Mouse (Mus musculus): ENCODE results near the gene Fbp2.
"Not testable (repeated sequence)": the region's sequence is repeated elsewhere in the genome, so short reads cannot be mapped to it uniquely, and the experiment has no call there.

The Fbp2 gene

GRCm38 (mm10) chr13:62863771-62864170, 5.5 kb upstream of the Fbp2 start:
- no peak for DNase-seq

- no peak for DNase-seq
Measured at GRCm38 (mm10) chr13:62862875-62863274, 4.7 kb upstream of the Fbp2 start.

GRCm38 (mm10) chr13:62860068-62860467, 1.8 kb upstream of the Fbp2 start:
- no peak for DNase-seq

GRCm38 (mm10) chr13:62859251-62859650, 1.0 kb upstream of the Fbp2 start:
- DNase-seq = not testable (repeated sequence)

DNA sequence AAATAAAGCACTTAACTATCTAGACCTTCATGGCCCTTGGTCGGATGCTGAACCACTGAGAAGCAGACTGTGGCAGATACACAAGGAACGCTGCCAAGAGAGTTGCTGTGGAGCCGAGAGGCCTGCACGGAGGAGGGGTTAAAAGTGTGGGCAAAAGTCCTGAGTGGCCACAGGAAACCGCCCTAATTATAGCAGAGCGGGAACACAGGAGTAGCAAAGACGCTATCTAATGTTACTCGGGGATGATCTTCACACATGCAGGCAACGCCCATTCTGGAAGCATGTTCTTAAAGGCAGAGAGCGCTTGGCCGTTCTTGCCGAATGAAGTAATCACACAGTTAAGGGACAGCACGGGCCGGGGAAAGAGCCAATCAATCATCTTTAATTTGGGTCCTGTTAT, 1.4 kb downstream of the Fbp2 start:
- DNase-seq = no peak

GRCm38 (mm10) chr13:62856305-62856675, 1.9 kb downstream of the Fbp2 start:
- peak; percentile 75 for DNase-seq

DNA sequence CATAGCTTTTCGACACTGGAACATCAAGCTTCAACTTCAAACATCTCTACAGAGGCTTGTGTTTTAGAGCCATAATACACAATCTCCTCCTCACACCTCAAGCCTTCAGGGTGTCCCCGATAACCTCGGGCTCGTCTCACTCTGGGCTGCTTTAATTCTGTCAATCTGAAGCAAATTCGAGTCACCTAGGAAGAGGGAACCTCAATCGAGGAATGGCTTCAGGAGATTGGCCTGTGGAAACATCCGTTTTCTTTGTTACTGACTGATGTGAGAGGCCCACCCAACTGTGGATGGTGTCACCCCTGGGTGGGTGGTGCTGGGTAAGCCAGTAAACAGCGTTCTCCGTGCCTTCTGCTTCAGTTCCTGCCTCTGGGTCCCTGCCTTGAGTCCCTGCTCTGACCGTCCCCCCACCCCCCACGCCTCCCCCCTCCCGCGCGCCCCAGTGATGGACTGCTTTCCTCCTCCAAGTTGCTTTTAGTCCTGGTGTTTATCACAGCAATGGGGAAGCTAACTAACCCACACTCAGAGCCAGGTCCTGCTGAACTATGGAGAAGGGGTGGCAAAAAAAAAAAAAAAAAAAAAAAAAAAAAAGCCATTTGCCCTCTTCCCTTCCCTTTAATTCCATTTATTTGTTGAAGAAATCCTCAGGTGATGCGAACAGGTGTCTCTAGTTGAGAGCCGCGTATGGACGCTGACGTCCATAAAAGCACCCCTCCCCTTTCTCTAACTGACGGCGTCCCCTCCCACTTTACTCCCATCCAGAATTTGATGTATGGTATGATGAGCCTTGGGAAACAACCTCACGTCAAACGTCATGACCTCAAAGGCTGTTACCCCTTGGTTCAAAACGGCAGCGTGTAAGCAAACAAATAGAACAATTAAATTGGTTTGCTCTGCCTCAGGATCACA, 2.6 kb downstream of the Fbp2 start:
- DNase-seq = no peak

DNA sequence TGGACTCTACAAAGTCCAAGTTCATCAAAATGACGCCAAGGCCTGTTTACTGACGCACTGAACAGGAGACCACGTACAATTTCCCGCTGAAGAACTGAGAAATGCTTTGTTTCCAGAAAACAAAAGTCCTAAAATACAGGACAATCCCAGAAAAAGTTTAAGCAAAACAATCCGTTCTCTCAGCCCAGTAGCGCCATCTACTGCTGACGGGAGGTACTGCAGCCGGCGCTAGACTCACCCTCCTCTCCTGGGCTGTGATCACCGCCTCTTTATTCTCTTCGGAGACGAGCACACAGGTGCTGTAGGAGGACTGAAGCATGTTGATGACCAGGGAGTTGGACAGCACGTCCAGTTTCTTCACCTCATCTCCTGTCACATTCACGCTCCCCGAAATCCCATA, 3.6 kb downstream of the Fbp2 start:
- peak; percentile 76 for DNase-seq

DNA sequence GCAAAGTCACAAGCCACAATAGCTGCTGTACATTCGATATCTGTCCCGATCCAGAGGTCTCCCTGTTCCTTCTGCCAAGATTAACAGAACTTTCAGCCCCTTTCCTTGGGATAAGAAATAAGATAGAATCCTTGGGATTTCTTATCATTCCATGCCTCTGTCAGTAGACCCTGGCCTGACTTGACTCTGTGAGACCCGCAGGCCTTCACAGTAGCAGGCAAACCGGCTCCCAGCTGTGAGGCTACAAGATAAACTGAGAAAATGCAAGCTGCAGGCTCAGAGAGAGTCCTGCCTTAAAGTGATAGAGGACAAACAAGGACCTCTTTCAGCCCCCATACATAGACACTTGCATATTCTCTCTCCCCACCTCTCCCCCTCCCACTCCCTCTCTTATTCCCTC, 24.9 kb downstream of the Fbp2 start:
- DNase-seq = no peak

DNA sequence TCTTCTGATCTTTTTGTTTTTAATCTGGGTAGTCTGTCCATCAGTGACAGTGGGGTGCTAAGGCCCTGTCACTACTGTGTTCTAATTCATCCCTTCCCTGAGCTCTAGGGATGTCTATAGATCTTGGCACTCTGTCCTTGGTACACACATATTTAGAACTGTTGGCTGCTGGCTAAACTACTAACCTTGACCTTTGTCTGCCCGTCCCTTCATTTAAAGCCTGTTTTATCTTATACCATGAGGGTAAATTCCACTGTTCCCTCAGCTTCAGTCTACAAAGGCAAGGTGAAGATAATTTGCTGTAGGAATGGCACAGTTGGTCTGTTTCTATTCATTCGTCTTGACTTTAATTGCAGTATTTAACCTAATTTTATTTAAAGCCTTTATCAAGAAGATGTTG, 26.0 kb downstream of the Fbp2 start:
- DNase-seq = no peak

- DNase-seq = not testable (repeated sequence)
Measured at GRCm38 (mm10) chr13:62815705-62816104, 42.5 kb downstream of the Fbp2 start.

DNA sequence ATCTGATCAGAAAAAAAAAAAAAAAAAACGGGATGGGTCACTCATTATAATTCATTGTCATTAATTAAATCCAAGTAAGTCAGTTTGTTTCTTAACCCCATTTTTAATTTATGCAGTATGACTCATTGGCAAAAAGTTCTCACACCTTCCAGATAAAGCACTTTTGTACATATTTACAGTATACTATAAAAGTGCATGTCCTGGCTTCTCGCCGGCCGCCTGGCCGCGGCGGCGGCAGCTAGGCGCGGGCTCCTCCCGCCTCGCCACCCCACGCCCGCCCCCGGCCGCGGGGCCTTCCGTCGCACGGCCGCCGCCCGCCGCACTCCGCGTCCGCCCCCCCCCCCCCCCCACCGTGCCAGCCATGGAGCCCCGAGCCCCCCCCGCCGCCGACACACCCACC, 45.5 kb downstream of the Fbp2 start:
- DNase-seq = no peak

DNA sequence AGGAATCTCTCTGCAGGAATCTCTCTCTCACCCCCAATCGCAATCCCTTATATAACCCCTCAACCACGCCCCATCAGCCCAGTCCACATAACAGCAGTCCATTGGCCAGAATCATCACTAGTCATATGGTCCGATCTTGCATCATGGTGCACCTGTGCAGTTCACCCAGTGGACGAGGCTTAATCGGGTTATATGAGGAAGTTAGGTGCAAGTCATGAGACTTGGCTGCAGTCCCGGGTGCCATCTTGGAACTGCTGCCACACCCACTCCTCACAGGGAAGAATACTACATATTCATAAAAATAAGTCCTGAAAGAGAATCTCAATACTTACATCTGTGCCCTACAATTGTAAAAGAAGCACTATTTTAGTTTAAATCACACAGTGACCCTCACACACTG, 50.2 kb downstream of the Fbp2 start:
- not testable (repeated sequence) for DNase-seq

Measured in thymus, postnatal 14 days (tissue).